Mouse (Mus musculus): ENCODE measurements at regions not wholly inside any gene's neighbourhood (a gene's known extent, or its start where the extent isn't known, plus 50 kb on each side); places are given as distances from the start of the nearest gene placed in this dataset.

DNA sequence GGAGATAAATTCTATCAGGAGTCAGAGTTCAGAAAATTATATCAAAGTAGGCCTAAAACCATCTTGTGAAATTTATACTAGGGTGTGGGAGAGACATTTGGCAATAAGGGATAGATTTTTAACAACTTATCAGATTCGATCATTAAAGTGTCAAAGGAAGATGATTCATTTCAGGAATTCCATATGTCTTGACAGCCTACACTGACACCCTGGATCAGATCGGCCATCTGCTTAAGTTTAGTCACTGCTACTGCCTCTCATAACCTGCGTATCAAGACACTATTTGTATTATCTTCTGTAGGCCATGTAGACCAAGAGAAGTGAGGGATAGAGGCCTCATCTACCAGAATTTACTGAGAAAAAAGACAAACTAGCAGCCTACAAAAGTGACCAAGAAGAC, 277.2 kb downstream of the Zfp619 start:
- WGBS = 81% methylated on average over 3 of the region's 3 CpGs
- H3K27me3 ChIP-seq (ENCODE audit: control insufficient read depth, insufficient read depth, low read length) = no peaks in the 10 kb centered on the region
- no peak overlapping the region for H3K4me3 ChIP-seq (replicated peaks; ENCODE audit: insufficient read depth, low read depth, low read length)
- H3K27ac ChIP-seq (ENCODE audit: insufficient read depth, low read length) = no peak overlapping the region
- no peak for DNase-seq
- H3K4me1 ChIP-seq (ENCODE audit: control insufficient read depth, insufficient read depth, low read length) = no peaks in the 10 kb centered on the region
- TF ChIP-seq CTCF (IDR thresholded peaks at IDR 0.05; ENCODE audit: borderline replicate concordance, insufficient read depth, low read depth, low read length) (no peak), POLR2A (IDR thresholded peaks at IDR 0.05; ENCODE audit: borderline replicate concordance, insufficient read depth, low read length) (no peak)

DNA sequence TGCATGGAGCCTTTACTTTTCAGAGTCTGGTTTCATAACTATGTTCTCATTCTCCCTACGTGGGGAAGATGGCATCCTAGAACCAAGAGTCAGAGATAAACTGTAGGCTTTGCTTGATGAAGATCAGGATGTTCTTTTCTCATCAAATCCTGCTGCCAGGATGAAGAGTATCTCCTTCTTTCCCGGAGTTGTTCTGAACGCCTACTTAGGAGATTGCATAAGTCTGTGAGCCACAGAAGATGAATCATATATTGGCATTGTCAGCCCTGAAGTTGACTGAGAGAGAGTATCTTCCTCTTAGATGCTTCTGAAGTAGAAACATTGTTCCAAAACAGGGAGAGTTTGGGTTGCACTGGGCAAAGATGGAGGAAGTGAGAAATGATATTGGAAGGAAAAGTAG, 286.7 kb downstream of the Zfp619 start:
- WGBS = 70% methylated on average over 3 of the region's 3 CpGs
- DNase-seq = no peak
- Histone ChIP-seq H3K27me3 (ENCODE audit: control insufficient read depth, insufficient read depth, low read length) (no peaks in the 10 kb centered on the region), H3K27ac (ENCODE audit: insufficient read depth, low read length) (no peak overlapping the region), H3K4me3 (replicated peaks; ENCODE audit: insufficient read depth, low read depth, low read length) (no peak overlapping the region), H3K4me1 (ENCODE audit: control insufficient read depth, insufficient read depth, low read length) (no peaks in the 10 kb centered on the region)
- no peak for TF ChIP-seq POLR2A (IDR thresholded peaks at IDR 0.05; ENCODE audit: borderline replicate concordance, insufficient read depth, low read length)
- TF ChIP-seq CTCF (IDR thresholded peaks at IDR 0.05; ENCODE audit: borderline replicate concordance, insufficient read depth, low read depth, low read length) = no peak

DNA sequence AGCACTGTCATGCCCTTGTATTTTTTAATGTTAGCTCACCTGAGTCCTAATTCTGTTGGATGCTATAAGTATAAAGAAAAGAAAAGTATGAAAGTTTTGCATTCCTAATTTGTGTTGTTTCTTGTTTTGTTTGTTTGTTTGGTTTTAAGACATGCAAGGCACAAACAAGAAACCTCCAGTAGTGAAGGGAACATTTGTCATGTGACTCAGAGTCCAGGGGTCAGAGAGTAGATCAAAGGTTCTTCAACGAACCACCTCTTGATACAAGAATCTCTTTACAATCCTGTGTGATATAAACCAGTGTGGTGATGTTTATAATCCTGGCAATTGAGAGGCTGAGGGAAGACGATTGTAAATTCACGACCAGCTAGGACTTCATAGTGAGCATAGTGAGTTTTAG, 300.5 kb downstream of the Zfp619 start:
- Histone ChIP-seq H3K4me3 (replicated peaks; ENCODE audit: insufficient read depth, low read depth, low read length) (no peak overlapping the region), H3K4me1 (ENCODE audit: control insufficient read depth, insufficient read depth, low read length) (no peaks in the 10 kb centered on the region), H3K27me3 (ENCODE audit: control insufficient read depth, insufficient read depth, low read length) (no peaks in the 10 kb centered on the region), H3K27ac (ENCODE audit: insufficient read depth, low read length) (no peak overlapping the region)
- WGBS = 76% methylated on average over 3 of the region's 3 CpGs
- TF ChIP-seq CTCF (IDR thresholded peaks at IDR 0.05; ENCODE audit: borderline replicate concordance, insufficient read depth, low read depth, low read length) (no peak), POLR2A (IDR thresholded peaks at IDR 0.05; ENCODE audit: borderline replicate concordance, insufficient read depth, low read length) (no peak)
- DNase-seq = no peak

DNA sequence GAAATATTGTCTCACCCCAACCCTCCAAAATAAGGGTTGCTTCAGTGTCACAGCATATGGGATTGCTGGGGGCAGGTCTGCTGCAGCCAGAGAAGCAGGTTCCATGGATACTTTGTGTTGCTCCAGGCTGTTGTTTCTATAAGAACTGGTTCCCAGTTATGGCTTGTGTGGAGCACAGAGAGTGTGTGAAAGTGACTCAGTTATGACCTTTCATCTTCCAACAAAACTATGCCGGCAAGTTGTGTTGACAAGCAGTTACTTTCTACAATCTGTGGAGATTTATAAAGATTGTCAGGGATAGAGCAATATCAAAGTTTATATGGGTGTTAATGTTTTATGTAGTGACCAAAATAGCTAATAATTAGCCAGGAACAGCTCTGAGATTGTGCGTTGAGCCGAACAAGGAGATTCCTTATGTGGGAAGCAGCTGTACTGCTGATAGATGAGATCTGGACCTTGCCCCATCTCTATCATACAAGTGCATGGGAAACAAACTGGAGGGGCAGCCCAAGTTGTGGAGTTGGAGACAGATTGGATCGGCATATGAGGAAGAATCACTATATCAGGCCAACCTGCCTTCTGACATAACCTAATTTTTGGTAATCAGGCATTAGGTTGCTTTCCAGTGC, 305.1 kb downstream of the Zfp619 start:
- H3K27ac ChIP-seq (ENCODE audit: insufficient read depth, low read length) = no peak overlapping the region
- H3K27me3 ChIP-seq (ENCODE audit: control insufficient read depth, insufficient read depth, low read length) = no peaks in the 10 kb centered on the region
- 92% methylated on average over 4 of the region's 4 CpGs for WGBS
- DNase-seq = no peak
- H3K4me3 ChIP-seq (replicated peaks; ENCODE audit: insufficient read depth, low read depth, low read length) = no peak overlapping the region
- H3K4me1 ChIP-seq (ENCODE audit: control insufficient read depth, insufficient read depth, low read length) = no peaks in the 10 kb centered on the region
- TF ChIP-seq POLR2A (IDR thresholded peaks at IDR 0.05; ENCODE audit: borderline replicate concordance, insufficient read depth, low read length) (no peak), CTCF (IDR thresholded peaks at IDR 0.05; ENCODE audit: borderline replicate concordance, insufficient read depth, low read depth, low read length) (no peak)

DNA sequence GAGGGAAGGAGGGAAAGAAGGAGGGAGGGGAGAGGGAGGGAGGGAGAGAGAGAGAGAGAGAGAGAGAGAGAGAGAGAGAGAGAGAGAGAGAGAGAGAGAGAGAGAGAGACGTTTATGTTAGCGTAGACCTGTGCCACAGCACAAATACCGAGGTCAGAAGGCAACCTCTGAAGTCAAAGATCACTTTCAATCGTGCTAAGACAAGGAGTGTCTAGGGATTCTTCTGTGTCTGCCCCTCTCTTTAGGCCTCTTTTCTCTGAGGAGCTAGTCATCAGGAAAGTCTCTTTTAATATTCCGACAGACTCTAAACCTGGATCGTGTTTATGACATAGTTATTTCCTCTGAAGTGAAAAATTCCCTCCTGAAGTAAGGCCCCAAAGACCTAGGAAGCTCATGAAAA, 310.8 kb downstream of the Zfp619 start:
- no peak for DNase-seq
- H3K27me3 ChIP-seq (ENCODE audit: control insufficient read depth, insufficient read depth, low read length) = no peaks in the 10 kb centered on the region
- H3K4me3 ChIP-seq (replicated peaks; ENCODE audit: insufficient read depth, low read depth, low read length) = no peak overlapping the region
- TF ChIP-seq POLR2A (IDR thresholded peaks at IDR 0.05; ENCODE audit: borderline replicate concordance, insufficient read depth, low read length) (no peak), CTCF (IDR thresholded peaks at IDR 0.05; ENCODE audit: borderline replicate concordance, insufficient read depth, low read depth, low read length) (no peak)
- no peaks in the 10 kb centered on the region for H3K4me1 ChIP-seq (ENCODE audit: control insufficient read depth, insufficient read depth, low read length)
- 50% methylated on average over 6 of the region's 6 CpGs for WGBS
- H3K27ac ChIP-seq (ENCODE audit: insufficient read depth, low read length) = no peak overlapping the region

DNA sequence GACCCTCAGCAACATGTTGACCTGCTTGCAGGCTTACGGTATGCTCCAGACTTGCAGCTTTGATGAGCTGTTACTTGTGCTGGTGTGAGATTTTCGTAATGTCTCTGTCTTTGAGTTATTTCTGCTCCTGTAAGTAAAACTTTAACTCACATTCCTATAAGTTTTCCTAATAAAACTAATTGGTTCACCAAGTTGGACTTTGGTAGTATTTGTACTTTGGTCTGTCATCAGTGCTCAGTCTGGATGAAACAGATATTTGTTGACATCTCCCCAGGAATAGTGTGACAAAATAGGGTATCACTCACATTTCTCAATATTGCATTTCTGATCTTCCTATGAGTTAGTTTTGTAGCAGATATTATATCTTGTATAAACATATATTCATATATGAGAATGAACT, 313.3 kb downstream of the Zfp619 start:
- no peaks in the 10 kb centered on the region for H3K4me1 ChIP-seq (ENCODE audit: control insufficient read depth, insufficient read depth, low read length)
- no peak overlapping the region for H3K4me3 ChIP-seq (replicated peaks; ENCODE audit: insufficient read depth, low read depth, low read length)
- H3K27ac ChIP-seq (ENCODE audit: insufficient read depth, low read length) = no peak overlapping the region
- DNase-seq = no peak
- TF ChIP-seq POLR2A (IDR thresholded peaks at IDR 0.05; ENCODE audit: borderline replicate concordance, insufficient read depth, low read length) (no peak), CTCF (IDR thresholded peaks at IDR 0.05; ENCODE audit: borderline replicate concordance, insufficient read depth, low read depth, low read length) (no peak)
- H3K27me3 ChIP-seq (ENCODE audit: control insufficient read depth, insufficient read depth, low read length) = no peaks in the 10 kb centered on the region
- WGBS = 78% methylated on average over 2 of the region's 2 CpGs

DNA sequence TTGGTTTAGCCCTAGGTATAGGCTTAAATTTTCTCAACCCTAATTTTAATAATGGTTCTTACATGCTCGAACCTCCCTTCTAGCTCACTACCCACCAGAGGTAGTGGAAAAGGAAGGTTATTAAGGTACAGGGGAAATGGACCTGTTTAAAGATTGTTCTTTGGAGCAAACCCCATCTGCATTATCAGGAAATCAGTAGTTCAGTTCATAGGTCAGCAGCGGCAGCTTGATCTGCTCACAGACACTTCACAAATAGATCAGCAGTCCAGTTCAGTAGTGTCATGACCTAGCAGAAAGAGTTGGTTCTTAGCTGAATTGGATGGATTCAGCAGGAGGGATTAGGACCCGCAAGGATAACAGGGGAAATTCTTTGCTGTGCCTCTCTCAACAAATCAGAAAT, 324.4 kb downstream of the Zfp619 start:
- Histone ChIP-seq H3K27ac (ENCODE audit: insufficient read depth, low read length) (no peak overlapping the region), H3K27me3 (ENCODE audit: control insufficient read depth, insufficient read depth, low read length) (no peaks in the 10 kb centered on the region), H3K4me3 (replicated peaks; ENCODE audit: insufficient read depth, low read depth, low read length) (no peak overlapping the region), H3K4me1 (ENCODE audit: control insufficient read depth, insufficient read depth, low read length) (no peaks in the 10 kb centered on the region)
- 83% methylated on average over 3 of the region's 3 CpGs for WGBS
- no peak for TF ChIP-seq POLR2A (IDR thresholded peaks at IDR 0.05; ENCODE audit: borderline replicate concordance, insufficient read depth, low read length)
- no peak for TF ChIP-seq CTCF (IDR thresholded peaks at IDR 0.05; ENCODE audit: borderline replicate concordance, insufficient read depth, low read depth, low read length)
- no peak for DNase-seq

DNA sequence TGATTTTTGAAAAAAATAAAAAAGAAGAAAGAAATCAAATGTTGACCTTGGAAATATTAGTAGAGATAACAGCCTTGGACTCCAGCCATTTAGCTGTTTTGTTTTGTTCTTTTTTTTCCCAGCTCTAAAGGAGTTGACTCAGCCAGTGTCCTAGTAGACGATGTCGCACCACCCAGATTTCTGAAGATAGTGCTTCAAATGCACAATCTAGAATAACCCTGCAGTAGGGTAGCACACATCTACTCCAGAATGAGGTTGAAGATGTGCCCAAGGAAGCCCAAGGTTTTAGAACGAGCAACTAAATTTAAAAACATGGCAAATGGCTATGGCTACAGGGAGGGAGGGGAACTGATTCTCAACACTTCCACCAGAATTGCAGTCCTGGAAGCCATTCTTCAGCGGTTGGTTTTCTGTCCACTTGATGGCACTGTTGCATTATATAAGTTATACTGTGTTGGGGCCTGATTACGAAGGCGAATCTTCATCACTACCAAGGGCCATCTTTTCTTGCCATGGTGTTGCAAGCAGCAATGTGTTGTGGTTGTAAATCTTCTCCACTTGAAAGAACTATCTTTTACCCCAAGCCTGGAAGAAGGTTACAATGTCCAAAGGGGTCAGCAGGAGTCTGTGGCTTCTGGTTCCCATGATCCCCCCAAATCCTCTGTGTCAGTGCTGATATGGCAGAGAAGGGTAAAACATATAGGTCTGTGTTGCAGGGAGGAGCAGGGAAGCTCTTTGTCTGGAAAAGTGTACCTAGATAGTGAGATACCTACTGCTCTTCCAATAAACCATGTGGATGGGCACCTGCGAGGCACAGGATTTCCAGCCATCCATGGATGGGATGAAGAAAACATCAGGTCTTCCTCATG, 330.6 kb downstream of the Zfp619 start:
- TF ChIP-seq POLR2A (IDR thresholded peaks at IDR 0.05; ENCODE audit: borderline replicate concordance, insufficient read depth, low read length) = no peak
- TF ChIP-seq CTCF (IDR thresholded peaks at IDR 0.05; ENCODE audit: borderline replicate concordance, insufficient read depth, low read depth, low read length) = peak; percentile 41; the same call in 1 of the 2 replicates
- 43% methylated on average over 7 of the region's 7 CpGs for WGBS

More for the DNA sequence above, 330.6 kb downstream of the Zfp619 start:
- Histone ChIP-seq H3K27me3 (ENCODE audit: control insufficient read depth, insufficient read depth, low read length) (no peaks in the 10 kb centered on the region), H3K4me1 (ENCODE audit: control insufficient read depth, insufficient read depth, low read length) (no peaks in the 10 kb centered on the region), H3K4me3 (replicated peaks; ENCODE audit: insufficient read depth, low read depth, low read length) (no peak overlapping the region), H3K27ac (ENCODE audit: insufficient read depth, low read length) (no peak overlapping the region)
- DNase-seq = peak; percentile 14 to 20

All from cerebellum, adult 2 months (tissue).